In the genomic region with DNA sequence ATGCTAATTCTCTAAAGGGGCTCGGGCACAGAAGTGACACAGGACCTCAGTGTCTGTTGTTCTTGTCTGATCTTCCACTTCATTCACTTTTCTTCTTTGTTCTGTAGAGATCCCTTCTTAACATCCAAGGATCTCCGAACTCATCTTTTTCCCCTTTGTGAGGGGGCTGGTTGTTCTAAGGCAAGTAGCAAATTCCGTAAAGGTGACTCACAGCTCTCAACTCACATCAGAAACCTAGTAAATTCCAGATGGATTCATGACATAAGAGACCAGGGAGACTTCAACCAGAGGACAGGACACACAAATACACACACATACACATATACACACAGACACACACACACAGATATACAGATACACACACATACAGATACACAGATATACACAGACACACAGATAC, we compare ENCODE assay signal across 26 mouse cellular contexts. TPM values are rescaled to one million over a fixed set of nuclear protein-coding genes. Genes with fewer than 3 reads are reported as not detected.
DNase-seq lines count a peak whose midpoint lies in the region; ATAC-seq and TF ChIP-seq lines count a peak whose summit lies in the region.
"Had no signal": no experiment of that assay in that cellular context is flagged by ENCODE, and none has a peak within 500 bp of the region (broad histone marks: within the 10 kb centered on the region; RNA-seq: fewer than 3 reads in every experiment).

No protein-coding gene starts in this region.

- no peak overlapping the region for H3K4me2 ChIP-seq in liver, embryonic 11.5 days
- H3K4me2 ChIP-seq: forebrain, embryonic 13.5 days; hindbrain, embryonic 13.5 days had no signal

- no peaks in the 10 kb centered on the region for H3K79me2 ChIP-seq in heart, adult 2 months (replicated peaks; ENCODE audit: control insufficient read depth, insufficient read depth, low read length)

- TF ChIP-seq CTCF in heart, adult 2 months (IDR thresholded peaks at IDR 0.05) = no peak
- no peak for TF ChIP-seq CTCF in kidney, adult 2 months (conservative IDR thresholded peaks at IDR 0.05; ENCODE audit: insufficient read depth, insufficient read length, low read depth, low read length)

- 73% methylated on average over 3 of the region's 3 CpGs for WGBS in heart, adult 2 months
- 90% methylated on average over 3 of the region's 3 CpGs for WGBS in kidney, adult 2 months
- WGBS in liver, embryonic 11.5 days = 85% methylated on average over 3 of the region's 3 CpGs

- H3K4me1 ChIP-seq in heart, adult 2 months (ENCODE audit: control insufficient read depth, insufficient read depth, low read length) = peaks cover 4% of the 10 kb centered on the region
- peaks cover 19 to 41% of the 10 kb centered on the region in 2 experiments for H3K4me1 ChIP-seq in ES-E14 (ENCODE audit: control insufficient read depth in 2 of 2, insufficient read depth in 2 of 2, low read length in 2 of 2, poor library complexity in 1 of 2)
- H3K4me1 ChIP-seq in brown adipose tissue, adult 24 weeks (ENCODE audit: control insufficient read depth, insufficient read depth, insufficient read length, low read length) = peaks cover 16% of the 10 kb centered on the region
- H3K4me1 ChIP-seq in kidney, adult 2 months (ENCODE audit: control insufficient read depth, insufficient read depth, low read length) = no peaks in the 10 kb centered on the region; the same call in 1 of the 2 replicates
- peaks cover 2% of the 10 kb centered on the region; the same call in 1 of the 2 replicates for H3K4me1 ChIP-seq in liver, embryonic 11.5 days (replicated peaks; ENCODE audit: control insufficient read depth, insufficient read depth, low read length)

- no peak for TF ChIP-seq EP300 in heart, adult 2 months (IDR thresholded peaks at IDR 0.05; ENCODE audit: insufficient read depth, low read depth, low read length)

- H3K27me3 ChIP-seq in heart, adult 2 months (ENCODE audit: control insufficient read depth, insufficient read depth, low read length) = no peaks in the 10 kb centered on the region
- H3K27me3 ChIP-seq in kidney, adult 2 months (replicated peaks; ENCODE audit: control insufficient read depth, insufficient read depth, low read length) = no peaks in the 10 kb centered on the region
- 0 out of 2 replicates have a peak, but pooled peaks cover 3% of the 10 kb centered on the region for H3K27me3 ChIP-seq in liver, embryonic 11.5 days (replicated peaks; ENCODE audit: control insufficient read depth, insufficient read depth, low read length)

- peak overlapping the region; percentile 86 for H3K27ac ChIP-seq in heart, adult 2 months
- peak overlapping the region; percentile 29 for H3K27ac ChIP-seq in ES-E14 (ENCODE audit: insufficient read depth, low read depth, low read length, poor library complexity, severe bottlenecking)
- peak overlapping the region; percentile 97 for H3K27ac ChIP-seq in brown adipose tissue, adult 24 weeks (replicated peaks; ENCODE audit: low read depth, low read length)
- H3K27ac ChIP-seq in kidney, adult 2 months (ENCODE audit: insufficient read depth, low read depth, low read length) = no peak overlapping the region
- no peak overlapping the region for H3K27ac ChIP-seq in liver, embryonic 11.5 days (ENCODE audit: low read depth, low read length)
- H3K27ac ChIP-seq: embryonic facial prominence, embryonic 10.5 days; forebrain, embryonic 13.5 days; hindbrain, embryonic 13.5 days had no signal

- TF ChIP-seq POLR2A in heart, adult 2 months (IDR thresholded peaks at IDR 0.05; ENCODE audit: insufficient read depth, low read depth, low read length) = no peak
- no peak for TF ChIP-seq POLR2A in kidney, adult 2 months (IDR thresholded peaks at IDR 0.05; ENCODE audit: low read depth, low read length)

- no peak for DNase-seq in heart, adult 2 months
- no peak for DNase-seq in heart, postnatal 10 days
- DNase-seq in ES-E14 (ENCODE audit: low read depth, low spot score) = no peak
- DNase-seq in kidney, adult 2 months = no peak
- no peak for DNase-seq in liver, embryonic 11.5 days (ENCODE audit: low spot score)
- DNase-seq in embryo, embryonic 11 days = no peak
- DNase-seq: adrenal gland, postnatal 10 days; cerebellum, adult 18-20 months; cerebellum, adult 9-11 months; cerebellum, postnatal 36 days; forebrain, postnatal 0 days; gastrocnemius, postnatal 36 days; heart, postnatal 14 days had no signal

- intact Hi-C loops in heart, adult 2 months (cut with DNase I) = no loop called here
- intact Hi-C loops in heart, postnatal 10 days (cut with DNase I) = no loop called here

- ATAC-seq in liver, embryonic 11.5 days (replicated peaks; ENCODE audit: low FRiP score) = no peak
- ATAC-seq: forebrain, embryonic 13.5 days; forebrain, postnatal 0 days had no signal

- H3K9ac ChIP-seq in heart, adult 2 months (ENCODE audit: low read depth, low read length) = no peak overlapping the region; the same call in 1 of the 2 replicates
- H3K9ac ChIP-seq in ES-E14 (ENCODE audit: insufficient read depth, low read depth, low read length, poor library complexity, severe bottlenecking) = no peak overlapping the region
- no peak overlapping the region for H3K9ac ChIP-seq in liver, embryonic 11.5 days (ENCODE audit: low read depth, low read length)
- H3K9ac ChIP-seq: forebrain, embryonic 13.5 days; forebrain, postnatal 0 days; hindbrain, embryonic 13.5 days had no signal

- in situ Hi-C loops in ES-E14 (cut with MboI; ENCODE audit: low sequenced_read_pairs in 2 of 2, unreplicated experiment in 2 of 2) = no loop called here

- no peaks in the 10 kb centered on the region for H3K36me3 ChIP-seq in heart, adult 2 months (ENCODE audit: control insufficient read depth, insufficient read depth, low read length)
- H3K36me3 ChIP-seq in ES-E14 (ENCODE audit: control insufficient read depth, insufficient read depth, low read length, poor library complexity, severe bottlenecking) = no peaks in the 10 kb centered on the region
- no peaks in the 10 kb centered on the region for H3K36me3 ChIP-seq in kidney, adult 2 months (ENCODE audit: control insufficient read depth, insufficient read depth, low read length)
- H3K36me3 ChIP-seq in liver, embryonic 11.5 days (ENCODE audit: control insufficient read depth, insufficient read depth, low read length) = no peaks in the 10 kb centered on the region
- H3K36me3 ChIP-seq: embryonic facial prominence, embryonic 10.5 days; heart, embryonic 10.5 days; hindbrain, embryonic 13.5 days had no signal

- H3K4me3 ChIP-seq in heart, adult 2 months = peak overlapping the region; percentile 21
- H3K4me3 ChIP-seq in ES-E14 (ENCODE audit: insufficient read depth in 1 of 2, low read depth in 1 of 2, low read length in 2 of 2, poor library complexity in 1 of 2, severe bottlenecking in 1 of 2) = no peak overlapping the region
- peak overlapping the region; percentile 33 for H3K4me3 ChIP-seq in brown adipose tissue, adult 24 weeks (ENCODE audit: insufficient read depth, low read depth, low read length)
- no peak overlapping the region for H3K4me3 ChIP-seq in kidney, adult 2 months (ENCODE audit: insufficient read depth, low read depth, low read length)
- no peak overlapping the region for H3K4me3 ChIP-seq in liver, embryonic 11.5 days (ENCODE audit: low read depth, low read length)
- H3K4me3 ChIP-seq: embryonic facial prominence, embryonic 10.5 days; forebrain, embryonic 13.5 days; heart, embryonic 10.5 days; hindbrain, embryonic 13.5 days had no signal

- no peaks in the 10 kb centered on the region for H3K9me3 ChIP-seq in ES-E14 (ENCODE audit: control insufficient read depth, insufficient read depth, low read depth, low read length)
- H3K9me3 ChIP-seq in liver, embryonic 11.5 days (ENCODE audit: control insufficient read depth, low read length) = no peaks in the 10 kb centered on the region
- H3K9me3 ChIP-seq: embryonic facial prominence, embryonic 10.5 days; forebrain, embryonic 13.5 days; heart, embryonic 10.5 days; hindbrain, embryonic 13.5 days had no signal

TF ChIP-seq in ES-E14, 5 proteins besides CTCF, POLR2A, EP300 and RAD21 (continues in another document):
- no peak for TF ChIP-seq HCFC1 (IDR thresholded peaks at IDR 0.05; ENCODE audit: borderline replicate concordance, insufficient read depth, low read length)
- no peak for TF ChIP-seq MAFK (IDR thresholded peaks at IDR 0.05; ENCODE audit: insufficient read depth, low read depth, low read length)
- TF ChIP-seq ZC3H11A (IDR thresholded peaks at IDR 0.05; ENCODE audit: borderline replicate concordance, low read depth, low read length) = no peak
- TF ChIP-seq CHD2 (IDR thresholded peaks at IDR 0.05; ENCODE audit: low read depth, low read length) = no peak; the same call in 1 of the 2 replicates

RNA-seq across cellular contexts. Expression of gene Agpat2, which starts 6.3 kb away (rescaled TPM):
- total RNA-seq in heart, adult 2 months (2021) = 10 to 100 TPM; 52.8 to 59.2 TPM
- 117 and 142 TPM in 2 replicates for polyA plus RNA-seq in heart, adult 2 months (2012; rRNA removed)
- 10 to 100 TPM; 53.3 to 78.7 TPM for total RNA-seq in heart, postnatal 10 days (2021)
- total RNA-seq in ES-E14 (2012; rRNA removed) = 60.4 and 88.2 TPM in 2 replicates
- polyA plus RNA-seq in brown adipose tissue, adult 24 weeks (2012; ENCODE audit: insufficient read depth, insufficient read length, missing spikeins) = 2,029 and 2,407 TPM in 2 replicates
- polyA plus RNA-seq in kidney, adult 2 months (2012; rRNA removed) = 165 and 192 TPM in 2 replicates
- polyA plus RNA-seq in liver, embryonic 11.5 days (2014; fragmentation: Nextera tagmentation; extraction: Ambion mirVana) = 36.1 and 40.1 TPM in 2 replicates

RNA-seq across cellular contexts. Expression of gene Fam69b, which starts 17.7 kb away (rescaled TPM):
- 10 to 100 TPM; 20.0 to 21.1 TPM for total RNA-seq in heart, adult 2 months (2021)
- 45.7 and 47.6 TPM in 2 replicates for polyA plus RNA-seq in heart, adult 2 months (2012; rRNA removed)
- 10 to 100 TPM; 13.8 to 16.8 TPM for total RNA-seq in heart, postnatal 10 days (2021)
- total RNA-seq in ES-E14 (2012; rRNA removed) = 24.6 and 46.6 TPM in 2 replicates
- polyA plus RNA-seq in brown adipose tissue, adult 24 weeks (2012; ENCODE audit: insufficient read depth, insufficient read length, missing spikeins) = 24.4 and 49.4 TPM in 2 replicates
- polyA plus RNA-seq in kidney, adult 2 months (2012; rRNA removed) = 12.2 and 14.5 TPM in 2 replicates
- 10.5 and 11.1 TPM in 2 replicates for polyA plus RNA-seq in liver, embryonic 11.5 days (2014; fragmentation: Nextera tagmentation; extraction: Ambion mirVana)

RNA-seq across cellular contexts. Expression of gene Gm20532, which starts 24.1 kb away (rescaled TPM):
- total RNA-seq in heart, adult 2 months (2021) = not detected
- not detected in 2 replicates for polyA plus RNA-seq in heart, adult 2 months (2012; rRNA removed)
- under 1 TPM in 1 of 2 experiments, not detected in 1; 0.36 TPM for total RNA-seq in heart, postnatal 10 days (2021)
- total RNA-seq in ES-E14 (2012; rRNA removed) = not detected in 2 replicates
- polyA plus RNA-seq in brown adipose tissue, adult 24 weeks (2012; ENCODE audit: insufficient read depth, insufficient read length, missing spikeins) = not detected in 2 replicates
- not detected in 2 replicates for polyA plus RNA-seq in kidney, adult 2 months (2012; rRNA removed)
- polyA plus RNA-seq in liver, embryonic 11.5 days (2014; fragmentation: Nextera tagmentation; extraction: Ambion mirVana) = not detected in 2 replicates
- total RNA-seq: adrenal gland, postnatal 10 days; adrenal gland, postnatal 4 days; CH12.LX; forebrain, postnatal 0 days; gastrocnemius, adult 18-20 months; gastrocnemius, postnatal 36 days; heart, postnatal 14 days; hematopoietic stem cell, adult 5-6 weeks had no signal
- polyA plus RNA-seq: brain, embryonic 14.5 days; embryonic facial prominence, embryonic 10.5 days; embryonic facial prominence, embryonic 14.5 days; forebrain, embryonic 13.5 days; forebrain, postnatal 0 days; heart, embryonic 10.5 days; heart, embryonic 14.5 days; hindbrain, embryonic 13.5 days; intestine, embryonic 16.5 days had no signal

RNA-seq across cellular contexts. Expression of gene Egfl7, which starts 30.7 kb away (rescaled TPM):
- total RNA-seq in heart, adult 2 months (2021) = 100 to 1,000 TPM; 102 to 111 TPM
- polyA plus RNA-seq in heart, adult 2 months (2012; rRNA removed) = 499 and 610 TPM in 2 replicates
- 100 to 1,000 TPM; 325 to 346 TPM for total RNA-seq in heart, postnatal 10 days (2021)
- 104 and 156 TPM in 2 replicates for total RNA-seq in ES-E14 (2012; rRNA removed)
- 75.5 and 80.4 TPM in 2 replicates for polyA plus RNA-seq in brown adipose tissue, adult 24 weeks (2012; ENCODE audit: insufficient read depth, insufficient read length, missing spikeins)
- 297 and 304 TPM in 2 replicates for polyA plus RNA-seq in kidney, adult 2 months (2012; rRNA removed)
- 161 and 181 TPM in 2 replicates for polyA plus RNA-seq in liver, embryonic 11.5 days (2014; fragmentation: Nextera tagmentation; extraction: Ambion mirVana)

Comparison
In these comparisons a context has a peak if more than half of its experiments do, and no peak if none do; other contexts are left out.
1. H3K27ac ChIP-seq: peak in heart, adult 2 months (single experiment), ES-E14 (single experiment) and brown adipose tissue, adult 24 weeks (single experiment); none in kidney, adult 2 months (single experiment) and liver, embryonic 11.5 days (single experiment).
2. H3K4me3 ChIP-seq: peak in heart, adult 2 months (single experiment) and brown adipose tissue, adult 24 weeks (single experiment); none in ES-E14 (0 of 2), kidney, adult 2 months (single experiment) and liver, embryonic 11.5 days (single experiment).
3. RNA of gene Agpat2, which starts 6.3 kb away (polyA plus RNA-seq): 2,029 to 2,407 TPM in brown adipose tissue, adult 24 weeks; 165 to 192 TPM in kidney, adult 2 months, 117 to 142 TPM in heart, adult 2 months and 36.1 to 40.1 TPM in liver, embryonic 11.5 days; every median in the first group is over 10 times any median in the second.